28 mouse cellular contexts compared by ENCODE assay signal in genomic region chr6:54729451-54730105, GRCm38 (mm10). TPM values are rescaled to one million over a fixed set of nuclear protein-coding genes. Genes with fewer than 3 reads are reported as not detected.
A peak's percentile ranks its signal among the peaks of the same experiment; 100 is the strongest.
DNase-seq lines count a peak whose midpoint lies in the region; ATAC-seq and TF ChIP-seq lines count a peak whose summit lies in the region.
"Had no signal": no experiment of that assay in that cellular context is flagged by ENCODE, and none has a peak within 500 bp of the region (broad histone marks: within the 10 kb centered on the region; RNA-seq: fewer than 3 reads in every experiment).

No protein-coding gene starts in this region.

- ATAC-seq in stomach, embryonic 15.5 days (ENCODE audit: insufficient read depth, low FRiP score, low read depth), result 0 out of 2 replicates have a peak, but pooled peaks have one; percentile 10
- ATAC-seq in stomach, postnatal 0 days (ENCODE audit: low FRiP score, low TSS enrichment), result no peak
- peak; percentile 81 for ATAC-seq in intestine, embryonic 16.5 days
- ATAC-seq: activated CD4-positive, CD25-positive, alpha-beta regulatory T cell, adult 4 months; CD4-positive, CD25-positive, alpha-beta regulatory T cell, adult 4 months; forebrain, embryonic 13.5 days; hindbrain, postnatal 0 days; midbrain, embryonic 16.5 days had no signal

- no peak for TF ChIP-seq EP300 in stomach, postnatal 0 days (optimal IDR thresholded peaks at IDR 0.05)

- no peak overlapping the region for H3K9ac ChIP-seq in stomach, embryonic 15.5 days
- H3K9ac ChIP-seq in stomach, postnatal 0 days (ENCODE audit: low read length), result no peak overlapping the region
- no peak overlapping the region for H3K9ac ChIP-seq in intestine, embryonic 16.5 days (ENCODE audit: low read depth, low read length)
- H3K9ac ChIP-seq: embryonic facial prominence, embryonic 15.5 days; forebrain, embryonic 13.5 days; hindbrain, embryonic 12.5 days; liver, embryonic 14.5 days; lung, embryonic 15.5 days had no signal

- H3K36me3 ChIP-seq in stomach, embryonic 15.5 days, result no peaks in the 10 kb centered on the region
- no peaks in the 10 kb centered on the region for H3K36me3 ChIP-seq in stomach, postnatal 0 days (ENCODE audit: control insufficient read depth, insufficient read depth, low read length)
- no peaks in the 10 kb centered on the region for H3K36me3 ChIP-seq in intestine, embryonic 16.5 days (ENCODE audit: control insufficient read depth, insufficient read depth, low read length)
- no peaks in the 10 kb centered on the region for H3K36me3 ChIP-seq in forebrain, embryonic 10.5 days (replicated peaks)
- H3K36me3 ChIP-seq: embryonic facial prominence, embryonic 10.5 days; embryonic facial prominence, embryonic 15.5 days; hindbrain, embryonic 12.5 days; lung, embryonic 15.5 days had no signal

- H3K27me3 ChIP-seq in stomach, embryonic 15.5 days (replicated peaks), result no peaks in the 10 kb centered on the region
- H3K27me3 ChIP-seq in stomach, postnatal 0 days (ENCODE audit: control insufficient read depth, insufficient read depth, low read length), result no peaks in the 10 kb centered on the region
- H3K27me3 ChIP-seq in intestine, embryonic 16.5 days (replicated peaks; ENCODE audit: control insufficient read depth, insufficient read depth, low read length), result no peaks in the 10 kb centered on the region
- no peaks in the 10 kb centered on the region for H3K27me3 ChIP-seq in forebrain, embryonic 10.5 days (ENCODE audit: poor library complexity, severe bottlenecking)
- H3K27me3 ChIP-seq: embryonic facial prominence, embryonic 15.5 days; forebrain, embryonic 13.5 days; hindbrain, embryonic 12.5 days; lung, embryonic 15.5 days had no signal

- no peak overlapping the region for H3K4me2 ChIP-seq in stomach, embryonic 15.5 days
- no peak overlapping the region for H3K4me2 ChIP-seq in stomach, postnatal 0 days (replicated peaks; ENCODE audit: low read depth)
- no peak overlapping the region for H3K4me2 ChIP-seq in intestine, embryonic 16.5 days (ENCODE audit: low read depth, low read length)
- H3K4me2 ChIP-seq: embryonic facial prominence, embryonic 15.5 days; forebrain, embryonic 13.5 days; heart, embryonic 11.5 days; hindbrain, embryonic 12.5 days; lung, embryonic 15.5 days; midbrain, embryonic 11.5 days had no signal

- H3K4me1 ChIP-seq in stomach, embryonic 15.5 days, result no peaks in the 10 kb centered on the region
- no peaks in the 10 kb centered on the region for H3K4me1 ChIP-seq in stomach, postnatal 0 days (replicated peaks; ENCODE audit: control insufficient read depth, insufficient read depth)
- 0 out of 2 replicates have a peak, but pooled peaks cover 4% of the 10 kb centered on the region for H3K4me1 ChIP-seq in intestine, embryonic 16.5 days (ENCODE audit: control insufficient read depth, insufficient read depth, low read length)
- H3K4me1 ChIP-seq in forebrain, embryonic 10.5 days, result no peaks in the 10 kb centered on the region
- H3K4me1 ChIP-seq: embryonic facial prominence, embryonic 10.5 days; embryonic facial prominence, embryonic 15.5 days; forebrain, embryonic 13.5 days; hindbrain, embryonic 12.5 days; lung, embryonic 15.5 days had no signal

- no peak overlapping the region for H3K4me3 ChIP-seq in stomach, embryonic 15.5 days (replicated peaks)
- H3K4me3 ChIP-seq in stomach, postnatal 0 days (ENCODE audit: low read depth, low read length), result no peak overlapping the region
- no peak overlapping the region for H3K4me3 ChIP-seq in intestine, embryonic 16.5 days (ENCODE audit: low read length)
- no peak overlapping the region for H3K4me3 ChIP-seq in forebrain, embryonic 10.5 days
- H3K4me3 ChIP-seq: embryonic facial prominence, embryonic 10.5 days; embryonic facial prominence, embryonic 15.5 days; forebrain, embryonic 13.5 days; hindbrain, embryonic 12.5 days; lung, embryonic 15.5 days had no signal

- no peak overlapping the region for H3K27ac ChIP-seq in stomach, embryonic 15.5 days
- H3K27ac ChIP-seq in stomach, postnatal 0 days (replicated peaks), result no peak overlapping the region
- peak overlapping the region; percentile 38; the same call in 1 of the 2 replicates for H3K27ac ChIP-seq in intestine, embryonic 16.5 days (ENCODE audit: low read length)
- no peak overlapping the region for H3K27ac ChIP-seq in forebrain, embryonic 10.5 days
- H3K27ac ChIP-seq: embryonic facial prominence, embryonic 10.5 days; embryonic facial prominence, embryonic 15.5 days; forebrain, embryonic 13.5 days; hindbrain, embryonic 12.5 days; hindbrain, postnatal 0 days; liver, embryonic 14.5 days; lung, embryonic 15.5 days had no signal

- 77% methylated on average over 2 of the region's 2 CpGs for WGBS in stomach, embryonic 15.5 days
- WGBS in stomach, postnatal 0 days, result 84% methylated on average over 2 of the region's 2 CpGs
- 69% methylated on average over 2 of the region's 2 CpGs for WGBS in intestine, embryonic 16.5 days
- WGBS in forebrain, embryonic 10.5 days, result 87% methylated on average over 2 of the region's 2 CpGs

- peak; percentile 73 for DNase-seq in kidney, adult 9 months
- no peak for DNase-seq in kidney, postnatal 36 days
- no peak for DNase-seq in stomach, postnatal 0 days (ENCODE audit: low spot score)
- no peak for DNase-seq in forebrain, embryonic 10.5 days (ENCODE audit: extremely low spot score, low spot score)
- DNase-seq in urinary bladder, postnatal 36 days (ENCODE audit: low spot score in 2 of 2), result no peak
- DNase-seq: adrenal gland, adult 8-10 months; cerebellum, adult 8-10 months; cerebellum, postnatal 25 days; gastrocnemius, postnatal 14 days; heart, postnatal 36 days; layer of hippocampus, postnatal 36 days; left cerebral cortex, postnatal 4 days; spleen, adult 18-20 months; thymus, postnatal 14 days had no signal

- no peak for TF ChIP-seq CTCF in stomach, postnatal 0 days (IDR thresholded peaks at IDR 0.05; ENCODE audit: low read depth)

- no peaks in the 10 kb centered on the region for H3K9me3 ChIP-seq in stomach, embryonic 15.5 days
- H3K9me3 ChIP-seq in stomach, postnatal 0 days (ENCODE audit: control insufficient read depth, low read length), result no peaks in the 10 kb centered on the region
- no peaks in the 10 kb centered on the region for H3K9me3 ChIP-seq in intestine, embryonic 16.5 days (ENCODE audit: control insufficient read depth, low read length)
- no peaks in the 10 kb centered on the region for H3K9me3 ChIP-seq in forebrain, embryonic 10.5 days
- H3K9me3 ChIP-seq: embryonic facial prominence, embryonic 10.5 days; embryonic facial prominence, embryonic 15.5 days; forebrain, embryonic 13.5 days; hindbrain, embryonic 12.5 days; lung, embryonic 15.5 days had no signal

RNA-seq across cellular contexts. Expression of gene Mturn, which starts 48.2 kb away (rescaled TPM):
- 8.0 and 8.2 TPM in 2 replicates for polyA plus RNA-seq in stomach, embryonic 15.5 days (2015; fragmentation: Nextera tagmentation; extraction: Ambion mirVana)
- polyA plus RNA-seq in stomach, postnatal 0 days (2015; fragmentation: Nextera tagmentation; extraction: Ambion mirVana), result 3.3 and 4.0 TPM in 2 replicates
- polyA plus RNA-seq in intestine, embryonic 16.5 days (2015; fragmentation: Nextera tagmentation; extraction: Ambion mirVana), result 6.1 and 6.4 TPM in 2 replicates
- 7.9 and 10.0 TPM in 2 replicates for polyA plus RNA-seq in forebrain, embryonic 10.5 days (2016; fragmentation: Nextera tagmentation; extraction: Ambion mirVana)
